Mouse (Mus musculus): Measurements from ENCODE around the gene Stat1.

Gene Stat1

GRCm38 (mm10) chr1:52131787-52132377, 12.6 kb downstream of the Stat1 start:
- no peak for DNase-seq (ENCODE audit: low read depth, low spot score)

GRCm38 (mm10) chr1:52133254-52133653, 14.0 kb downstream of the Stat1 start:
- no peak for DNase-seq (ENCODE audit: low read depth, low spot score)

- no peak for DNase-seq (ENCODE audit: low read depth, low spot score)
Observed at GRCm38 (mm10) chr1:52137292-52137691, 18.1 kb downstream of the Stat1 start.

GRCm38 (mm10) chr1:52140534-52140933, 21.3 kb downstream of the Stat1 start:
- DNase-seq (ENCODE audit: low read depth, low spot score): no peak

GRCm38 (mm10) chr1:52141482-52141881, 22.2 kb downstream of the Stat1 start:
- DNase-seq (ENCODE audit: low read depth, low spot score): no peak

- DNase-seq (ENCODE audit: low read depth, low spot score): no peak
Observed at GRCm38 (mm10) chr1:52142117-52142516, 22.9 kb downstream of the Stat1 start.

- DNase-seq (ENCODE audit: low read depth, low spot score): no peak
Observed at GRCm38 (mm10) chr1:52143191-52143590, 24.0 kb downstream of the Stat1 start.

GRCm38 (mm10) chr1:52143596-52144156, 24.4 kb downstream of the Stat1 start:
- DNase-seq (ENCODE audit: low read depth, low spot score): no peak

- no peak for DNase-seq (ENCODE audit: low read depth, low spot score)
Observed at GRCm38 (mm10) chr1:52144907-52145306, 25.7 kb downstream of the Stat1 start.

- peak; percentile 73 for DNase-seq (ENCODE audit: low read depth, low spot score)
Observed at GRCm38 (mm10) chr1:52146214-52146970, 27.2 kb downstream of the Stat1 start.

GRCm38 (mm10) chr1:52147431-52147830, 28.2 kb downstream of the Stat1 start:
- DNase-seq (ENCODE audit: low read depth, low spot score): no peak

- no peak for DNase-seq (ENCODE audit: low read depth, low spot score)
Observed at GRCm38 (mm10) chr1:52148178-52148577, 28.9 kb downstream of the Stat1 start.

- DNase-seq (ENCODE audit: low read depth, low spot score): no peak
Observed at GRCm38 (mm10) chr1:52148696-52149095, 29.5 kb downstream of the Stat1 start.

- peak; percentile 82 for DNase-seq (ENCODE audit: low read depth, low spot score)
Observed at GRCm38 (mm10) chr1:52149934-52150346, 30.7 kb downstream of the Stat1 start.

- no peak for DNase-seq (ENCODE audit: low read depth, low spot score)
Observed at GRCm38 (mm10) chr1:52150676-52151075, 31.4 kb downstream of the Stat1 start.

GRCm38 (mm10) chr1:52151166-52151565, 31.9 kb downstream of the Stat1 start:
- no peak for DNase-seq (ENCODE audit: low read depth, low spot score)

- no peak for DNase-seq (ENCODE audit: low read depth, low spot score)
Observed at GRCm38 (mm10) chr1:52152369-52152768, 33.1 kb downstream of the Stat1 start.

GRCm38 (mm10) chr1:52152936-52153335, 33.7 kb downstream of the Stat1 start:
- no peak for DNase-seq (ENCODE audit: low read depth, low spot score)

GRCm38 (mm10) chr1:52154890-52155289, 35.6 kb downstream of the Stat1 start:
- no peak for DNase-seq (ENCODE audit: low read depth, low spot score)

- no peak for DNase-seq (ENCODE audit: low read depth, low spot score)
Observed at GRCm38 (mm10) chr1:52156351-52156750, 37.1 kb downstream of the Stat1 start.

- no peak for DNase-seq (ENCODE audit: low read depth, low spot score)
Observed at GRCm38 (mm10) chr1:52158040-52158439, 38.8 kb downstream of the Stat1 start.

- DNase-seq (ENCODE audit: low read depth, low spot score): no peak
Observed at GRCm38 (mm10) chr1:52158490-52159381, 39.5 kb downstream of the Stat1 start.
